Mouse (Mus musculus): Measurements from ENCODE around the gene Cit. TPM values are rescaled to one million over a fixed set of nuclear protein-coding genes. Genes with fewer than 3 reads are reported as not detected.
A peak's percentile ranks its signal among the peaks of the same experiment; 100 is the strongest.

Gene Cit
- polyA plus RNA-seq, 1 experiment, result 12.5 TPM

- Histone ChIP-seq H3K27ac (ENCODE audit: insufficient read depth, low read depth, low read length) (peak overlapping the region; percentile 60; the same call in 1 of the 2 replicates), H3K4me3 (ENCODE audit: insufficient read depth, low read length) (peak overlapping the region; percentile 75), H3K4me1 (ENCODE audit: control insufficient read depth, insufficient read depth, low read length) (peaks cover 11% of the 10 kb centered on the region)
- TF ChIP-seq POLR2A (IDR thresholded peaks at IDR 0.05; ENCODE audit: borderline replicate concordance, low read depth, low read length) (no peak), CTCF (IDR thresholded peaks at IDR 0.05; ENCODE audit: low read depth, low read length) (no peak)
These were observed 177.7 kb downstream of the Cit start for GRCm38 (mm10) chr5:116022658-116023200.

DNA sequence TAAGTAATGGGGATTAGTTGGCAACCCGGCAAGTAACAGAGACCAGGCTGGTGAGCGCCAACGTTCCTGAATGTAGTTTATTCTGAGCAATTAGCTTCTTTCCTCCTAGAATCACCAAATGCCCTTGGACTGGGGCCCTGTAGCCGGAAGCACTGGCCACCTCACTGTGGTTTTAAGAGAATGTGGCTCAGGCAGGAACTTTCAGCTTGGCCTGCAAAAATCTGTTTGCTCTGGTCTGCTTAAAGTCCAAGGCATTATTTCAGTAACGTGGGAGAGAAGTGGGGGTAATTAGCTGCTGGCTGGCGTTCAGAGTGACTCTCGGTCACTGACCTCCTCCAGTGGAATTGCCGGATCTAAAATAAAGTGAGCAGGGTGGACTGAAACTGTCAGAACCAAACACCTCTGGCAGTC is 178.2 kb downstream of the Cit start:
- H3K4me1 ChIP-seq (ENCODE audit: control insufficient read depth, insufficient read depth, low read length), result peaks cover 11% of the 10 kb centered on the region
- H3K27ac ChIP-seq (ENCODE audit: insufficient read depth, low read depth, low read length), result peak overlapping the region; percentile 60
- TF ChIP-seq POLR2A (IDR thresholded peaks at IDR 0.05; ENCODE audit: borderline replicate concordance, low read depth, low read length) (no peak), CTCF (IDR thresholded peaks at IDR 0.05; ENCODE audit: low read depth, low read length) (no peak)

DNA sequence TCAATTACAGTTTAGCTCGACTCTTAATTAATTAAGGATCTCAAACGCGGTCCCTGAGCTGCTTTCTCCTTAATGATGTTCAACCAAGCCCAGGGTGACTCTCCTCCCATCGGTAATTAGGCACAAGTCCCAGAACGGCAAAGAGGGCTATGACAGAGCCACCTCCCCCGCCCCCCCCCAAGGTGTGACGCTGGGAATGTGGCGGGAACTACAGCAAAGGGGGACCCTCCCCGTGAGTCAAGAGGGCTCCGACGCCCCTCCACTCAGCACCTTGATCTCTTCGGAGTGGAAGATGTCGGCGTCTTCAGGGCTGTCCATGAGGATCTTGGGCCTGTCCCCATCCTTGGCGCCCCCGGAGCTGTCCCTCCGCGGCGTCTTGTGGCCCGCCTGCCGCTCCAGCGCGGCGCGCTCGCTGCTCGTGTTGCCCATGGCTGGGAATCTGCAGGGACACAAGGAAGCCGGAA is 178.8 kb downstream of the Cit start:
- H3K4me1 ChIP-seq (ENCODE audit: control insufficient read depth, insufficient read depth, low read length), result peaks cover 11% of the 10 kb centered on the region
- H3K4me3 ChIP-seq (ENCODE audit: insufficient read depth, low read length), result peak overlapping the region; percentile 75
- no peak for TF ChIP-seq POLR2A (IDR thresholded peaks at IDR 0.05; ENCODE audit: borderline replicate concordance, low read depth, low read length)
- no peak for TF ChIP-seq CTCF (IDR thresholded peaks at IDR 0.05; ENCODE audit: low read depth, low read length)
- peak overlapping the region; percentile 60 for H3K27ac ChIP-seq (ENCODE audit: insufficient read depth, low read depth, low read length)

More for the DNA sequence above, 178.2 kb downstream of the Cit start:
- peak overlapping the region; percentile 75 for H3K4me3 ChIP-seq (ENCODE audit: insufficient read depth, low read length)

DNA sequence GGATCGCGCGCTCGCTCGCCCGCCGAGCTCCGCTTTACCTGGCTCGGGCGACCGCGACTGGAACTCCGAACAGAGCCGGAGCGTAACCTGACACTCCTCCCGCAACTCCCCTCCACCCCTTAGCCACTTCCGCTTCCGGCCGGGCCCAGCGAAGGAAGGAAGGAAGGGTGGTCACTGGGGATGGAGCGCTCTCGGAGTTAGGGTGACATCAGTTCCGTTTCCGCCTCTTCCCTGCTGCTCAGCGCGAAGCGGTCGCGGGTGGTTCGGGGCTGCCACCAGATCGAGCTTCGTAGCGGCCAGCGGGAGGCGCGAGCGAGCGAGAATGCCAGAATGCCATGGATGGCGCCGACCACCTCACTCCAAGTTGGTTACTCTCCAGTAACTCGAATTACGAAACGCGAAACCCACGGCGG is 179.3 kb downstream of the Cit start, which contains the start of gene Prkab1:
Gene Prkab1, minus strand, starts transcription at position 182 of the 413 bp plus-strand sequence.
- Histone ChIP-seq H3K4me1 (ENCODE audit: control insufficient read depth, insufficient read depth, low read length) (peaks cover 11% of the 10 kb centered on the region), H3K4me3 (ENCODE audit: insufficient read depth, low read length) (peak within 1 kb of the TSS; percentile 75), H3K27ac (ENCODE audit: insufficient read depth, low read depth, low read length) (peak within 1 kb of the TSS; percentile 60)
- TF ChIP-seq CTCF (IDR thresholded peaks at IDR 0.05; ENCODE audit: low read depth, low read length), result no peak
- no peak; the same call in 1 of the 2 replicates for TF ChIP-seq POLR2A (IDR thresholded peaks at IDR 0.05; ENCODE audit: borderline replicate concordance, low read depth, low read length)

- no peak overlapping the region for H3K4me3 ChIP-seq (ENCODE audit: insufficient read depth, low read length)
- peaks cover 11% of the 10 kb centered on the region for H3K4me1 ChIP-seq (ENCODE audit: control insufficient read depth, insufficient read depth, low read length)
- H3K27ac ChIP-seq (ENCODE audit: insufficient read depth, low read depth, low read length), result no peak overlapping the region
These were observed 181.0 kb downstream of the Cit start for GRCm38 (mm10) chr5:116026107-116026506.

DNA sequence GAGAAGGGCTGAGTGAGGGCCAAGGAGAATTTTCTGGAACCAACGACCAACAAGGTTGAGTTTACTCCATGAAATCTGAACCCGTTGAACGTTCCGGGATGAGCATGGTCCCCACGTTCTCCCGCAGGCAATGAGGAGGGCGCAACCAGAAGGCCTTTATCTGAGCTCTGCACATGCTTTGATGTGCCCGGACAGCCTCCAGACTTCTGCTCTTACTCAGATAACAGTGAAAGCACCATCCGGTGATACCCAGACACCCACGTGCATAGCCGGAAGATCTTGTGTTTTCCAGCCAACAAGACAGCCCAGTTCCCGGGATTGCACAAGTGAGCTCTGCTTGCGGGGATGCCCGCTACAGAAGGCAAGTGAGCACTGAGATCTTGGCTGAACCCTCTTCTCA is 181.5 kb downstream of the Cit start:
- TF ChIP-seq POLR2A (IDR thresholded peaks at IDR 0.05; ENCODE audit: borderline replicate concordance, low read depth, low read length) (no peak), CTCF (IDR thresholded peaks at IDR 0.05; ENCODE audit: low read depth, low read length) (no peak)
- Histone ChIP-seq H3K4me3 (ENCODE audit: insufficient read depth, low read length) (no peak overlapping the region), H3K4me1 (ENCODE audit: control insufficient read depth, insufficient read depth, low read length) (peaks cover 11% of the 10 kb centered on the region), H3K27ac (ENCODE audit: insufficient read depth, low read depth, low read length) (no peak overlapping the region)

More at GRCm38 (mm10) chr5:116026107-116026506, 181.0 kb downstream of the Cit start:
- TF ChIP-seq POLR2A (IDR thresholded peaks at IDR 0.05; ENCODE audit: borderline replicate concordance, low read depth, low read length) (no peak), CTCF (IDR thresholded peaks at IDR 0.05; ENCODE audit: low read depth, low read length) (no peak)

DNA sequence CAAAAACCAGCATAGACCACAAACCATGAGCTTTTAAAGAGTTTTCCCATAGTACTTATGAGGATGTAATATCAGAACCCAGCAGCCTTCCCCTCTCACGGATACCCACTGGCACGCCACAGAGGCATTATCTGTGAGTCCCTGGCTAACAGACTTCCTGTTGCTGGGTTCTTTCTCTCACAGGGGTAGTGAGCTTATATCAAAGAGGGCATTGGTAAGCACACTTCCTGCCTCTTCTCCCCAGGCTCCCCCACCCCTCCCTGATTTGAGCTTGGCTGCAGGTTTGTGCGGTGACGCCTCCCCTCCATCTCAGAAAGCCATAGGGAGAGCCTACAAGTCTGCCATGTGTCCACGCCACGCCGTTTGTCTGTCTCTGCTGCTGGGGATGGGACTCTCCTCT is 184.0 kb downstream of the Cit start:
- TF ChIP-seq CTCF (IDR thresholded peaks at IDR 0.05; ENCODE audit: low read depth, low read length) (no peak), POLR2A (IDR thresholded peaks at IDR 0.05; ENCODE audit: borderline replicate concordance, low read depth, low read length) (no peak)
- Histone ChIP-seq H3K27ac (ENCODE audit: insufficient read depth, low read depth, low read length) (no peak overlapping the region), H3K4me1 (ENCODE audit: control insufficient read depth, insufficient read depth, low read length) (no peaks in the 10 kb centered on the region), H3K4me3 (ENCODE audit: insufficient read depth, low read length) (no peak overlapping the region)

GRCm38 (mm10) chr5:116030566-116031189 is 185.6 kb downstream of the Cit start:
- no peak for TF ChIP-seq POLR2A (IDR thresholded peaks at IDR 0.05; ENCODE audit: borderline replicate concordance, low read depth, low read length)
- TF ChIP-seq CTCF (IDR thresholded peaks at IDR 0.05; ENCODE audit: low read depth, low read length), result no peak
- Histone ChIP-seq H3K27ac (ENCODE audit: insufficient read depth, low read depth, low read length) (no peak overlapping the region), H3K4me1 (ENCODE audit: control insufficient read depth, insufficient read depth, low read length) (no peaks in the 10 kb centered on the region), H3K4me3 (ENCODE audit: insufficient read depth, low read length) (no peak overlapping the region)

GRCm38 (mm10) chr5:116031190-116031577 is 186.1 kb downstream of the Cit start:
- no peak overlapping the region for H3K27ac ChIP-seq (ENCODE audit: insufficient read depth, low read depth, low read length)
- TF ChIP-seq POLR2A (IDR thresholded peaks at IDR 0.05; ENCODE audit: borderline replicate concordance, low read depth, low read length) (no peak), CTCF (IDR thresholded peaks at IDR 0.05; ENCODE audit: low read depth, low read length) (peak; percentile 90)
- no peaks in the 10 kb centered on the region for H3K4me1 ChIP-seq (ENCODE audit: control insufficient read depth, insufficient read depth, low read length)
- H3K4me3 ChIP-seq (ENCODE audit: insufficient read depth, low read length), result no peak overlapping the region

DNA sequence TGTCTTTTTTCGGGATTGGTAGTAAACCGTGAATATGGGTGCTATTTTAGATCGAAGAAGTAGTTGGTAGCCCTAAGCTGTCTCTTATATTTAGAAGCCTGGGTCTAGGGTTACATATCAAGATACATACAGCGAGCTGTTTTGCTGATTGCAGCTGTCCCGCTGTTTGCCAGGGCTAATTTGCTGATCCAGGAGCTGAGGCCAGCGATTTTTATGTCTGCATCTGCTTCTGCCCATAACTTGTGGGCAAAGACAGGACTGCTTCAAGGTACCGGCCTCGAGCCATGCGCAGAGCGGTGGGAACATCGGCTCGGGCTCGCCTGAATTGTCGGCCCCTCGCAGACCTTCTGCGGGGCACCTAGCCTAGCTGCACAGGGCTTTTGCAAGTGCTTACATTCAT is 191.4 kb downstream of the Cit start:
- Histone ChIP-seq H3K27ac (ENCODE audit: insufficient read depth, low read depth, low read length) (no peak overlapping the region), H3K4me3 (ENCODE audit: insufficient read depth, low read length) (no peak overlapping the region), H3K4me1 (ENCODE audit: control insufficient read depth, insufficient read depth, low read length) (no peaks in the 10 kb centered on the region)
- TF ChIP-seq CTCF (IDR thresholded peaks at IDR 0.05; ENCODE audit: low read depth, low read length) (no peak), POLR2A (IDR thresholded peaks at IDR 0.05; ENCODE audit: borderline replicate concordance, low read depth, low read length) (no peak)
